14 mouse cellular contexts compared by ENCODE assay signal in the genomic region with DNA sequence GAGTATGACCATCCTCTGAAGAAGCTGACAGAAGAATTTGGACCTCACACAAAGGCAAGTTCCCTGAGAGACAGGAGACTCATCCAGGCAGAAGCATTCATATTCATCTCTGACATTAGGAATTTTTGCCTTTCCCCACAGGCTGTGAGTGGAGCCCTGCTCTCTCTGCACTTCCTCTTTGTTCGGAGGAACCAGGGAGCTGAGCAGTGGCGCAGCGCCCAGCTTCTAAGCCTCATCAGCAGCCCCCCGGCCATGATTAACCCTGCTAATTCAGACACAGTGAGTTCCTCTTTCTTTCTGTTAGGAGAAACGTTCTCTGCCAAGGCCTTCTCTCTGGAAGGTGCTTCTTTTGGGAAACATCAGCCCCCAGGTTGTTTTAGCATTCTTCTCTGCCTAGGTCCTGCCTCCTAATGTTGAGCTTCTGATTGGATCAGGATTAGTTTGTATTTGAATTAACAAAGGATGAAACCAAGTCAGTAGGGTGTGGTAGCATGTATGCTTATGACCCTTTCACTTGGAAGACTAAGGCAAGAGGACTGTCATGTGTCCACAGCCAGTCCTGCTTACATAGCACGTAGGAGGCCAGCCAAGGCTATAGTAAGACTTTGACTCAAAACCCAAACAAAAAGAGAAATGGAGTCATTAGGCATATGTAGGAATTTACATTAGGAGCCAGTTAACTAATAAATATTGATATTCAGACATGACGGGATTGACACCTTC. TPM values are rescaled to one million over a fixed set of nuclear protein-coding genes. Genes with fewer than 3 reads are reported as not detected.
DNase-seq lines count a peak whose midpoint lies in the region; ATAC-seq and TF ChIP-seq lines count a peak whose summit lies in the region.
"Had no signal": no experiment of that assay in that cellular context is flagged by ENCODE, and none has a peak within 500 bp of the region (broad histone marks: within the 10 kb centered on the region; RNA-seq: fewer than 3 reads in every experiment).

No protein-coding gene starts in this region.

- no peak overlapping the region for H3K9ac ChIP-seq in liver, embryonic 12.5 days
- no peak overlapping the region for H3K9ac ChIP-seq in intestine, postnatal 0 days (ENCODE audit: low read depth, low read length)
- H3K9ac ChIP-seq: midbrain, embryonic 13.5 days had no signal

- TF ChIP-seq CTCF in bone marrow macrophage, adult 2 months (IDR thresholded peaks at IDR 0.05; ENCODE audit: low read depth, low read length) = no peak
- no peak for TF ChIP-seq CTCF in intestine, postnatal 0 days (IDR thresholded peaks at IDR 0.05; ENCODE audit: low read depth)

- no peak overlapping the region for H3K4me3 ChIP-seq in liver, embryonic 12.5 days
- H3K4me3 ChIP-seq in bone marrow macrophage, adult 2 months (ENCODE audit: insufficient read depth, low read length) = no peak overlapping the region
- H3K4me3 ChIP-seq in intestine, postnatal 0 days (ENCODE audit: low read depth, low read length) = no peak overlapping the region
- H3K4me3 ChIP-seq: midbrain, embryonic 13.5 days had no signal

- H3K27ac ChIP-seq in liver, embryonic 12.5 days = no peak overlapping the region
- peak overlapping the region; percentile 75 for H3K27ac ChIP-seq in bone marrow macrophage, adult 2 months (ENCODE audit: insufficient read depth, low read depth, low read length)
- no peak overlapping the region for H3K27ac ChIP-seq in intestine, postnatal 0 days (ENCODE audit: low read depth, low read length)
- H3K27ac ChIP-seq: midbrain, embryonic 13.5 days had no signal

- H3K9me3 ChIP-seq in liver, embryonic 12.5 days (replicated peaks) = no peaks in the 10 kb centered on the region
- no peaks in the 10 kb centered on the region for H3K9me3 ChIP-seq in intestine, postnatal 0 days (ENCODE audit: control insufficient read depth)
- H3K9me3 ChIP-seq: midbrain, embryonic 13.5 days had no signal

- no peak overlapping the region for H3K4me2 ChIP-seq in liver, embryonic 12.5 days
- no peak overlapping the region for H3K4me2 ChIP-seq in intestine, postnatal 0 days (replicated peaks; ENCODE audit: low read depth)
- H3K4me2 ChIP-seq: midbrain, embryonic 13.5 days had no signal

- DNase-seq in gastrocnemius, adult 18-20 months (ENCODE audit: low spot score) = peak; percentile 3
- no peak for DNase-seq in gastrocnemius, adult 8-10 months (ENCODE audit: low spot score in 2 of 2)
- peak; percentile 15 for DNase-seq in liver
- peak; percentile 8 for DNase-seq in heart, postnatal 4 days
- no peak for DNase-seq in thymus, postnatal 36 days
- DNase-seq: kidney, postnatal 25 days had no signal

- no peaks in the 10 kb centered on the region; the same call in 1 of the 2 replicates for H3K36me3 ChIP-seq in liver, embryonic 12.5 days
- no peaks in the 10 kb centered on the region for H3K36me3 ChIP-seq in intestine, postnatal 0 days (ENCODE audit: control insufficient read depth, insufficient read depth)
- H3K36me3 ChIP-seq: midbrain, embryonic 13.5 days had no signal

- H3K27me3 ChIP-seq in liver, embryonic 12.5 days (replicated peaks) = no peaks in the 10 kb centered on the region
- H3K27me3 ChIP-seq in intestine, postnatal 0 days (replicated peaks; ENCODE audit: control insufficient read depth, insufficient read depth, low read length) = no peaks in the 10 kb centered on the region
- H3K27me3 ChIP-seq: midbrain, embryonic 13.5 days had no signal

- no peak for ATAC-seq in liver, embryonic 12.5 days
- no peak for ATAC-seq in intestine, postnatal 0 days
- ATAC-seq: midbrain, embryonic 13.5 days had no signal

- 58% methylated on average over 7 of the region's 7 CpGs for WGBS in liver, embryonic 12.5 days (ENCODE audit: insufficient replicate concordance)
- WGBS in intestine, postnatal 0 days = 62% methylated on average over 7 of the region's 7 CpGs

- TF ChIP-seq POLR2A in bone marrow macrophage, adult 2 months (IDR thresholded peaks at IDR 0.05; ENCODE audit: borderline replicate concordance, low read depth, low read length) = no peak

- no peaks in the 10 kb centered on the region for H3K4me1 ChIP-seq in liver, embryonic 12.5 days
- H3K4me1 ChIP-seq in bone marrow macrophage, adult 2 months (ENCODE audit: control insufficient read depth, insufficient read depth, low read length) = peaks cover 40% of the 10 kb centered on the region
- H3K4me1 ChIP-seq in intestine, postnatal 0 days (replicated peaks; ENCODE audit: control insufficient read depth, insufficient read depth, low read length) = no peaks in the 10 kb centered on the region; the same call in 1 of the 2 replicates
- H3K4me1 ChIP-seq: midbrain, embryonic 13.5 days had no signal

RNA-seq across cellular contexts. Expression of gene Nckap1l, which starts 9.1 kb away (rescaled TPM):
- total RNA-seq in gastrocnemius, adult 18-20 months (2021) = under 1 TPM; 0.71 to 0.90 TPM
- total RNA-seq in gastrocnemius, adult 8-10 months (2022) = 1 to 10 TPM in 1 of 4 experiments, under 1 TPM in 3; 0.27 to 1.0 (median 0.63) TPM
- 7.8 and 9.1 TPM in 2 replicates for polyA plus RNA-seq in liver, embryonic 12.5 days (2016; fragmentation: Nextera tagmentation; extraction: Ambion mirVana)
- 330 and 354 TPM in 2 replicates for polyA plus RNA-seq in bone marrow macrophage, adult 2 months (2012; ENCODE audit: insufficient read depth, insufficient read length, missing spikeins)
- 1 to 10 TPM; 2.7 to 3.4 TPM for total RNA-seq in heart, postnatal 4 days (2021)
- 1.7 TPM in 2 replicates for polyA plus RNA-seq in intestine, postnatal 0 days (2015; fragmentation: Nextera tagmentation; extraction: Ambion mirVana)

RNA-seq across cellular contexts. Expression of gene Gtsf2, which starts 14.4 kb away (rescaled TPM):
- not detected for total RNA-seq in gastrocnemius, adult 18-20 months (2021)
- total RNA-seq in gastrocnemius, adult 8-10 months (2022) = not detected
- polyA plus RNA-seq in liver, embryonic 12.5 days (2016; fragmentation: Nextera tagmentation; extraction: Ambion mirVana) = not detected in 2 replicates
- not detected in 2 replicates for polyA plus RNA-seq in bone marrow macrophage, adult 2 months (2012; ENCODE audit: insufficient read depth, insufficient read length, missing spikeins)
- total RNA-seq in heart, postnatal 4 days (2021) = not detected
- not detected in 2 replicates for polyA plus RNA-seq in intestine, postnatal 0 days (2015; fragmentation: Nextera tagmentation; extraction: Ambion mirVana)
- polyA plus RNA-seq: cortical plate, adult 2 months; heart, embryonic 16.5 days; limb, embryonic 14.5 days; midbrain, embryonic 13.5 days had no signal

RNA-seq across cellular contexts. Expression of gene Gtsf1, which starts 32.4 kb away (rescaled TPM):
- total RNA-seq in gastrocnemius, adult 18-20 months (2021) = not detected
- total RNA-seq in gastrocnemius, adult 8-10 months (2022) = not detected
- not detected in 2 replicates for polyA plus RNA-seq in liver, embryonic 12.5 days (2016; fragmentation: Nextera tagmentation; extraction: Ambion mirVana)
- not detected in 2 replicates for polyA plus RNA-seq in bone marrow macrophage, adult 2 months (2012; ENCODE audit: insufficient read depth, insufficient read length, missing spikeins)
- total RNA-seq in heart, postnatal 4 days (2021) = 1 to 10 TPM; 1.3 to 1.8 TPM
- 0.23 TPM in 1 of 2 replicates, not detected in the other for polyA plus RNA-seq in intestine, postnatal 0 days (2015; fragmentation: Nextera tagmentation; extraction: Ambion mirVana)
- polyA plus RNA-seq: forebrain, embryonic 11.5 days; midbrain, embryonic 13.5 days had no signal

RNA-seq across cellular contexts. Expression of gene Pde1b, which starts 40.1 kb away (rescaled TPM):
- total RNA-seq in gastrocnemius, adult 18-20 months (2021) = under 1 TPM; 0.30 to 0.81 TPM
- under 1 TPM; 0.41 to 0.52 (median 0.46) TPM for total RNA-seq in gastrocnemius, adult 8-10 months (2022)
- 0.30 and 0.36 TPM in 2 replicates for polyA plus RNA-seq in liver, embryonic 12.5 days (2016; fragmentation: Nextera tagmentation; extraction: Ambion mirVana)
- 49.4 and 63.6 TPM in 2 replicates for polyA plus RNA-seq in bone marrow macrophage, adult 2 months (2012; ENCODE audit: insufficient read depth, insufficient read length, missing spikeins)
- total RNA-seq in heart, postnatal 4 days (2021) = 1 to 10 TPM; 1.8 to 2.2 TPM
- 4.0 and 4.5 TPM in 2 replicates for polyA plus RNA-seq in intestine, postnatal 0 days (2015; fragmentation: Nextera tagmentation; extraction: Ambion mirVana)

Comparison
In these comparisons a context has a peak if more than half of its experiments do, and no peak if none do; other contexts are left out.
1. DNase-seq: peak in gastrocnemius, adult 18-20 months (single experiment), liver (single experiment) and heart, postnatal 4 days (single experiment); none in gastrocnemius, adult 8-10 months (0 of 2) and thymus, postnatal 36 days (0 of 2).